Mouse (Mus musculus) telencephalon, adult 2 months (tissue): ENCODE data around the gene Cluap1.
"Not testable (repeated sequence)": the region's sequence is repeated elsewhere in the genome, so short reads cannot be mapped to it uniquely, and the experiment has no call there.

Experiments used
- DNase-seq: peaks from one replicate; pipeline ENCODE4 v3.0.0-alpha.2; 2011; ENCODE audit warnings: low read depth, low spot score

The Cluap1 gene

GRCm38 (mm10) chr16:3934091-3934490, 25.5 kb downstream of the Cluap1 start:
- DNase-seq: no peak

GRCm38 (mm10) chr16:3934701-3935100, 26.1 kb downstream of the Cluap1 start:
- no peak for DNase-seq

- DNase-seq: no peak
These were observed 42.5 kb downstream of the Cluap1 start for GRCm38 (mm10) chr16:3951141-3951540.

GRCm38 (mm10) chr16:3956369-3956768, 47.8 kb downstream of the Cluap1 start:
- DNase-seq: peak; percentile 24

- no peak for DNase-seq
These were observed 50.7 kb downstream of the Cluap1 start for GRCm38 (mm10) chr16:3959261-3959660.

GRCm38 (mm10) chr16:3964990-3965389, 56.4 kb downstream of the Cluap1 start:
- no peak for DNase-seq

GRCm38 (mm10) chr16:3965534-3965933, 56.9 kb downstream of the Cluap1 start:
- no peak for DNase-seq

GRCm38 (mm10) chr16:3974456-3974855, 65.9 kb downstream of the Cluap1 start:
- not testable (repeated sequence) for DNase-seq

- no peak for DNase-seq
These were observed 67.1 kb downstream of the Cluap1 start for GRCm38 (mm10) chr16:3975658-3976057.

- no peak for DNase-seq
These were observed 67.7 kb downstream of the Cluap1 start, which contains the start of gene Nlrc3 for GRCm38 (mm10) chr16:3976251-3976671. Gene Nlrc3, minus strand, starts transcription at chr16:3976632.

- DNase-seq: no peak
These were observed 68.1 kb downstream of the Cluap1 start for GRCm38 (mm10) chr16:3976712-3977111.

GRCm38 (mm10) chr16:3982173-3982572, 73.6 kb downstream of the Cluap1 start:
- no peak for DNase-seq

GRCm38 (mm10) chr16:3983146-3983700, 74.6 kb downstream of the Cluap1 start:
- no peak for DNase-seq

GRCm38 (mm10) chr16:3988410-3988809, 79.8 kb downstream of the Cluap1 start:
- no peak for DNase-seq
